Mouse (Mus musculus) natural killer cell, adult 2 months (primary cell): ENCODE results near the gene Sepsecs.
"Not testable (repeated sequence)": the region's sequence is repeated elsewhere in the genome, so short reads cannot be mapped to it uniquely, and the experiment has no call there.

Experiments
- DNase-seq, 2 experiments: peaks; one replicate each; pipeline ENCODE4 v3.0.0; 2022; ENCODE audit warnings: low spot score in 2 of 2

Sepsecs gene

DNA sequence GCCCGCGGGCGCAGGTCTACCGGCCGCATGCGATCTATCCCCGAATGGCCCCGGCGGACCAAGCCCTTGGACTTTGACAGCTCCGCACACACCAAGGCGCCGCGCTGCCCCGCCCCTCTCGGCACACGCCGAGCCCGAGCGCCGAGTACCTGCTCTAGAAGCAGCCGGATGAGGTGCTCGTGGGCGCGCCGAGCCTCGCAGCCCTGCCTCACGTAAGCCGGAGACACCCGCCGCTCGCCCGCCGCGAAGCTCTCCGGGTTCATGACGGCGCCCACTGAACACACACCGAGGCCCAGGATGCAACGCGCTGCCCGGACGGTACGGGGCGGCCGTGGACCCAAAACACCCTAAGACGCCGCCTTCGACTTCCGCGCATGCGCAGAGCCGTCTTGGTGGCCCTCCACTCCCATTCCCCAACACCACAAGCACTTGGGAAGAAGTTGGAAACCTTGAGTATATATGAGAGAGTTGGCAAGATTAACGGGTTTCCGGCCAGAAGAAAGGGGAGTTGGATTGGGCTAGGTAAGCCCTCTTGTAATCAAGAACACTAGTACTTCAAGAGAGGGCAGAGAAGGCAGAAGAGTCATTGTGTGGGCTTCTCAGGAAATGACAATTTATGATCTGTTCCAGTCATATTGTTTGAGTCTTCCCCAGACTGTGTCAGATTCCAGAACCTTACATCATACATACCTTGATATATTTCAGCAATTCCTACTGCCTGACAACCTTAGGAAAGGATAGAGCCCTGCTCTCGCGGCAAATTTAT is at the start of gene Sepsecs:
Gene Sepsecs, minus strand, starts transcription at position 283 of the 766 bp plus-strand sequence.
- peak; percentile 80 to 88 for DNase-seq

- DNase-seq, result no peak
These were observed 47.4 kb upstream of the Sepsecs start for GRCm38 (mm10) chr5:52716742-52717448.

DNA sequence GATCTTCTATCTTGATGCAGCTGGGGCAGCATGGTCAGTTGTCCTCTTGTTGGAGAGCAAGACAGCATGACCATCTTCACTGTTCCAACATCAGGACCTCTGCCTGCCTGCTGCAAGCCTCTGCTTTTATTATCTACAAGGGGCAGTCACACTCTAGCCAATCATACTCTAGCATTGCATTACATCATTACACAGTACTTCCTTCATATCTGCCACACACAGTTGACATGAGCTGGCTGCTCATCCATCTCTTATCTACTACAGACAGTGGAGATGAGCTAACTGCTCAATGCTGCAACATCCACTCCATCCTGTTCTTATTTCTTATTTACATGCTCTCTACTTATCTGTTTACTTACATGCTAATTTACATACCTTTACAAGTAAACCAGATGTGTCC is 43.2 kb upstream of the Sepsecs start:
- no peak for DNase-seq

DNA sequence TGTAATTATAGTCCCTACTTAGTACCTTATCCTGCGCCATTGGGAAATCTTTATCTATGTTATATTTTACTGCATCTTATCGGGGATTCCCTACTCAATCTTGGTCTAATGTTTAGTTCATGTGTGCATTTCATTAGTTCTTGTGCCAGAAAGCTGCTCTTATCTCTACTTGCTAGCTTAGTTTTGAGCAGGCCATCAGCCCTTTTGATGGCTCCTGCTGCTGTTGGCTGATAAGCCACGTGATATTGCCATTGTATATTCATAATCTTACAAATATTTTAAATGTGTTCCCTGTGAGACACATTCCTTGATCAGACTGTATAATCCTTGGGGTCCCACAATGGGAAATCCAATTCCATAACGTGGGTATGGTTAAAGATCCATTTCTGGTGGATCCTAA is 35.1 kb upstream of the Sepsecs start:
- no peak for DNase-seq

DNA sequence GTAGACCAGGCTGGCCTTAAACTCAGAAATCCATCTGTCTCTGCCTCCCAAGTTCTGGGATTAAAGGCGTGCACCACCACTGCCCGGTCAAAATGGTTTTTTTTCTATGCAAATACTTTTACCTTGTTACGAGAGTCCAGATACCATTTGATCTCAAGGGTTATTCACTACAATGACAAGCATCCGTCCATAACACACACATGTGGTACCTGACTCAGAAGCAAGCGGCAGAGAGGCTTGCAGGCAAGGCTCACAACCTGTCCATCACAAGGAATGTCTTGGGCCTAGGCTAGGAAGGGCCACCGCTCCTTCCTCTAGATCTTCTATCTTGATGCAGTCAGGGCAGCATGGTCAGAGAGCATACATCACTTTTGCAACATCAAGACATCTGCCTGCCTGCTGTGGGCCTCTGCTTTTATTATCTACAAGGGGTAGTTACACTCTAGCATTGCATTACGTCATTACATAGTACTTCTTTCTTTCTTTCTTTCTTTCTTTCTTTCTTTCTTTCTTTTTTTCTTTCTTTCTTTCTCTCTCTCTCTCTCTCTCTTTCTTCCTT is 28.5 kb upstream of the Sepsecs start:
- DNase-seq, result not testable (repeated sequence)

GRCm38 (mm10) chr5:52697291-52697690 is 27.8 kb upstream of the Sepsecs start:
- DNase-seq, result no peak

DNA sequence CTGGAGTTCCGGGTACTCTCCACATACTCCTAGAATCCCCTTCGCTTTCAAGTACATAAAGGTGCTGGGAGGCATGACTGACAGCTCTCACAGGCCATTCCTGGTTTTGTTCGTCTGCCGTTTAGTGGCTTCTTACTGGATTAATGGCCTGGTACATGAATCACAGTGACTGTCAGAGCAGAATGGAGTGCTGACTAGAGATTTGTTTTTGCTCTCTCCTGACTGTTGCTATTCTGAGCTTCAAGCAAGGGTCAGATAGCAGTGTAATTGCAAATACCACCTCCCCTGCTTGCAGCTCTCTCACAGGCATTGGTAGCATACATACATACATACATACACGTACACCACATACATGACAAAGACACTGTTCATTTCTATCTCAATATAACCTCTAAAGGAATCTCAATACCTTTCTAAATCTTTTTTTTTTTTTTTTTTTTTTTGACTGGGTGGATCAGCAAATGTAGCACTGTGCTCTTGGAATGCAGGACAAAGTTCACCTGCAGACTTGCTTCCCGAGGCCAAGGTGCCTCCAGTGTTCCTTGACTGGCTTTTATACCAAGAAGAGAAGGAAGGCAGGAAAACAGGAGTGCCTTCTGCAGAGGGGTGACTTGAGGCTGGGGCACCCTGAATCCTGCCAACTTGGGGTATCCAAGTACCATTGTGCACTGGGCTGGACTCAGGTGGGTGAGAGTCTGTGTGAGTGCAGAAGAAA is 18.4 kb upstream of the Sepsecs start:
- no peak for DNase-seq

DNA sequence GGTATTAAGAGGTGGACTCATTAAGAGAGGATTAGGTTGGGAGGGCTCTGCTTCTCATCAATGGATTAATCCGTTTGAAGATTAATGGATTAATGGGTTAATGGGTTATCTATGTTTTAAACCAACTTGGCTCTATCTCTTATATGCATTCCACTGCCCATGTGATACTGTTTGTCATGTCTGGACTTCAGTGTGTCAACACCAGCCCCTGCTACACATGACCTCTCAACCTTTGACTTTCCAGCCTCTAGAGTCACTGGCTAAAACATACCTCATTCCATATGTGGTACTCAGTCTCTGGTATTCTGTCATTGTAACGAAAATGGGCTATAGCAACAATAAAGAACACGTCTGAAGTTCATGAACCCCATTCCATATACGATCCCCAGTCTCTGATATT is 11.6 kb upstream of the Sepsecs start:
- no peak for DNase-seq

DNA sequence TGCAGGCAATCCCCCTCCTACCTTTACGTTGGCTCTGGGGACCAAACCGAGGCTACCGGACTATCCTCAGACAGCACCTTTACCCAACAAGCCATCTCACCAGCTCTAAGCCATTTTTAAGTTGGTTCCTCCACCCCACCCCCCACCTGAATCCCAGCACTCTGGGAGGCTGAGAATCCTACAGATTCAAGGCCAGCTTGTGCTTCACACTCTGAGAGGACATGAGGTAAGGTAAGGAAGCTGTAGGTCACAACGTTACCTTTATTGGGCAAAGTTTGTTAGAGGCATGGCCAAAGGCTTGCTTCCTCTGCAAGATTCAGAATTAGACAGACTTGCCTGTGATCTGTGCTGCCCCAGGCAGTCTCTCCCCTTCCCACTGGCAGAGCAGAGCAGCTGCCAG is 10.7 kb upstream of the Sepsecs start:
- no peak for DNase-seq

- DNase-seq, result no peak
These were observed 9.1 kb upstream of the Sepsecs start for GRCm38 (mm10) chr5:52678498-52679070.

DNA sequence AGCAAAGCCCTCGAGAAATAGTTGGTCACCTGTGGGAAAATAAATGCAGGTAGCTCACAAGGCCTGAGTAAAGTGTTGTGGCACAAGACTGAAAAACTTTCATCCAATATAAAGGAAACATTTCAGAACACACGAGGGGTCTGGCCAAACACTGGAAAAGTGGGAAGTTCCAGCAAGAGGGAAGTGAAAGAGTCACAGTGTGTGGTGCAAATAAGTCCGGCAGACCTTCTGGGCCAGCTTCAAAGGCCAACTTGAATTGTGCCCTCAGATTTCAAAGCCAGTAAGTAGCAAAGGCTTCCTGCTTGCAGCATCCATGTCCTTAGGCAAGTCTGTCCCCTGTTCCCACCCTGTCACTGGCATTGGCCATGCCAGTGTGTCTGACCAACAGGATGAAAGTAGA is 7.6 kb upstream of the Sepsecs start:
- DNase-seq, result no peak

- no peak for DNase-seq
These were observed 5.0 kb upstream of the Sepsecs start for GRCm38 (mm10) chr5:52674384-52675069.

DNA sequence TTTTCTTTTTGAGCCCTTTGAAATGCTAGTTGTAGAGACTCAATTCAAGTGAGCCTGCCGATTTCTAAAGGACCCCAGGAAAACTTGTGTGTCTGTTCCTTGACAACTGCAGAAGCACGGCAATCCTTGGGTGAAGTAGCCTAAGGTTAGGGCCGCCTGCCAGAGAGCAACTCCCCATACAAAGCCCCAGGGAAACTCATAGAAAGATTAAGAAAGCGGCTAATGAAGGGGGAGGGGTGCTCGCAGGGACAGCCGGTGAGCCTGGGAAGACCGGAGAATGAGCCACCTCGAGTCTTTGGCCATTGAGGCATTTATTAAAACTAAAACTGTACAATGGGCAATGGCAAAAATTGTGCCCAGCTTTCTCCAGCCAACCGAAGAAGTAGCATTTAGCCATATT is 3.8 kb upstream of the Sepsecs start:
- no peak for DNase-seq

DNA sequence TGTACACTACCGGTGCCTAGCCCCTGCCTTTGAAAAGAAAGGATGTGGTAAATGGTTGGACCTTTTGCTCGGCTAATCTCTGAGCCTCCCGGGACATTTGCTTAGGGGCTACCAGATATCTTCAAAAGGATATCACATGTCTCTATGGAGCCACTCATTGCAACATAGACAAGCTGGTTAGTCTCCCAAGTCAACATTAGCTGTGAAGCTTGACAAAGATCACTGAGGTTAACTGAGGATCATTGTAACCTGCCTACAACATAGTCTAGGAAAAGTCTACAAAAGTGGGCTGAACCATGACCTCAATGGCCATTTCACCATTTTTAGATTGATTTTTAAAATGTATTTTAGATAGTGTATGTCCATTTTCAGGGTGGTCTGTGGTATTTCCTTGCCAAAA is 1.2 kb upstream of the Sepsecs start:
- no peak for DNase-seq

- no peak for DNase-seq
These were observed 2.7 kb downstream of the Sepsecs start for GRCm38 (mm10) chr5:52666766-52667165.

DNA sequence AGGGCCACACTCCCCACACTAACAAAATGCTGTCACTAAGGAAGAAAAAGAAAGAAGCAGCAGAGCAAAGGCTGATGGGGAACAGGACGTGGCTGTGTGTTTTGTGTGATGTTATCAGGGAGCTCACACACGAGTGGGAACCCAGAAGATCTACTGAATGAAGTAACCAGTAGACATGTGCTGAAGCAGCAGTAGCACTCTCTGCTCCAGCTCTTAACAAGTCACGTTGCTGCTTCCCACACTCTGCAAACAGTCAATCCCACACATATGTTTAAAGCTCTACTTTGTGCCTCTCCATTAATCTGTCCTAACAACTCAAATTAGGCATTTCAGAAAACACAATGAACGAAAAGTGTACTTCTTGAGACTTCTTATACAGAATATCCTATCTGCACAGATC is 11.6 kb downstream of the Sepsecs start:
- DNase-seq, result no peak

GRCm38 (mm10) chr5:52657336-52657735 is 12.2 kb downstream of the Sepsecs start:
- DNase-seq, result no peak

DNA sequence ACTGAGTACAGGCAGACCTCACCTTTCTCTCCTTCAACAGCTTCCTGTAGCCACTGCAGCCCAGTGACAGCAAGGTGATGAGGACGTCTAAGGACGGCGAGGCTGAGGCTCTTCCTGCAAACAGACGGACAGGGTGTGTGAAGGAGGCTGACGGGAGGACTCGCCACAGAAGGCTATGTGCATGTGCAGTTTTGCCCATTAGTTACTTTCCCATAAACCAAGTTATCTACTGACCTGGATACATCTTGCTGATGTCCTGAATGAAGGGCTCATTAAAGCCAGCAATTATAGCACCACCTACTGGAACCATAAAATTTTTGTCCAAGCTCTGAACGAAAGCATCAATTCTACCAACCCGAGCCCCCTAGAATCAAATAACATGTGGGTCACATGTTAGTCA is 13.5 kb downstream of the Sepsecs start:
- no peak for DNase-seq

DNA sequence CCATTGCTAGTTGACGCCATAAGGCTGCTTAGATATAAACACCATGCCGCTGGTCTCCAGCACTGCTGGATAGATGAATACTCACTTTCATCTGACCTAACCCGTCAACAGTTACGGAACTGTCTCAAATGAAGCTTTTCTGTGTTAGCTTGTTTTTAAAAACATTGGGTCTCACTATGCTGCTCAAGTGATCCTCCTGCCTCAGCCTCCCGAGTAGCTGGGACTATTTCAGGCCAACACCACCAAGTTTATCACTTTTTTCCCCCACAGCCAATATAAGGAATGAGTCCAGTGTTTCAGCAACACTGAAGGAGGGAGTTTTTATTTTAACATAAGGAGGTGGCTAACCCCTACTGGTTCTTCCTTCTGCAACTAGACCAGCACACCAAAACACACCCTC is 14.5 kb downstream of the Sepsecs start:
- no peak for DNase-seq

- DNase-seq, result no peak
These were observed 16.9 kb downstream of the Sepsecs start for GRCm38 (mm10) chr5:52652606-52653005.

- DNase-seq, result no peak
These were observed 17.4 kb downstream of the Sepsecs start for GRCm38 (mm10) chr5:52652086-52652485.
